Mouse (Mus musculus) ovary, adult 10 weeks (tissue): ENCODE data around the gene Zfp738. TPM values are rescaled to one million over a fixed set of nuclear protein-coding genes. Genes with fewer than 3 reads are reported as not detected.

Experiments used
- polyA plus RNA-seq: library from polyadenylated mRNA; stranded (reverse); fragments of 350-450 nt; fragmentation: Illumina TruSeq; extraction: RNeasy Lipid Tissue Mini Kit (QIAGEN cat#74804); gene quantifications from one replicate; pipeline ENCODE4 v1.2.3, GENCODE M21; 2014

The Zfp738 gene
- polyA plus RNA-seq: 33.6 TPM

GRCm38 (mm10) chr13:67686971-67687370, at the start of gene Zfp738:
TSS of gene Zfp738 (minus strand) at chr13:67687071.

GRCm38 (mm10) chr13:67728641-67729318, 41.9 kb upstream of the Zfp738 start, which contains the start of gene Zfp65:
TSS of gene Zfp65 (minus strand) at chr13:67729173.

GRCm38 (mm10) chr13:67637294-67638007, 49.4 kb downstream of the Zfp738 start, which contains the start of the genes Gm49345 and Zfp729a:
TSS of gene Gm49345 (minus strand) at chr13:67637769.
TSS of gene Zfp729a (minus strand) at chr13:67637791.

GRCm38 (mm10) chr13:67609066-67609876, 77.6 kb downstream of the Zfp738 start, which contains the start of gene Zfp729b:
TSS of gene Zfp729b (minus strand) at chr13:67609707.

Other genes with a start within 250 kb of the Zfp738 start
- 88.4 TPM for gene Zfp874a, start 235.4 kb downstream of the Zfp738 start, polyA plus RNA-seq
- 66.5 TPM for gene Zfp874b, start 202.8 kb downstream of the Zfp738 start, polyA plus RNA-seq
- 64.3 TPM for gene Zfp58, start 186.5 kb downstream of the Zfp738 start, polyA plus RNA-seq
- not detected for gene Gm26965, start 160.9 kb downstream of the Zfp738 start, polyA plus RNA-seq
- 47.2 TPM for gene Zfp87, start 160.9 kb downstream of the Zfp738 start, polyA plus RNA-seq
- 57.5 TPM for gene Zfp748, start 133.2 kb downstream of the Zfp738 start, polyA plus RNA-seq
- 61.4 TPM for gene Zfp729b, start 77.4 kb downstream of the Zfp738 start, polyA plus RNA-seq
- 9.3 TPM for gene Gm49345, start 49.3 kb downstream of the Zfp738 start, polyA plus RNA-seq
- 57.0 TPM for gene Zfp729a, start 49.3 kb downstream of the Zfp738 start, polyA plus RNA-seq
- 87.1 TPM for gene Zfp65, start 42.1 kb upstream of the Zfp738 start, polyA plus RNA-seq
- 36.7 TPM for gene Zfp85, start 68.2 kb upstream of the Zfp738 start, polyA plus RNA-seq
- 13.6 TPM for gene Zfp493, start 92.6 kb upstream of the Zfp738 start, polyA plus RNA-seq
- gene Zfp273, start 126.7 kb upstream of the Zfp738 start, polyA plus RNA-seq: 42.4 TPM
- not detected for gene Gm10037, start 144.0 kb upstream of the Zfp738 start, polyA plus RNA-seq
- not detected for gene BC048507, start 176.3 kb upstream of the Zfp738 start, polyA plus RNA-seq